Mouse (Mus musculus) kidney, adult 10 weeks (tissue): ENCODE results near the gene Olfr561. TPM values are rescaled to one million over a fixed set of nuclear protein-coding genes. Genes with fewer than 3 reads are reported as not detected.

Experiments
- polyA plus RNA-seq: library from polyadenylated mRNA; stranded (reverse); fragments of 350-450 nt; fragmentation: Illumina TruSeq; extraction: RNeasy Lipid Tissue Mini Kit (QIAGEN cat#74804); gene quantifications from one replicate; pipeline ENCODE4 v1.2.3, GENCODE M21; 2014; ENCODE audit warnings: low read depth, low replicate concordance

The Olfr561 gene
- not detected for polyA plus RNA-seq

DNA sequence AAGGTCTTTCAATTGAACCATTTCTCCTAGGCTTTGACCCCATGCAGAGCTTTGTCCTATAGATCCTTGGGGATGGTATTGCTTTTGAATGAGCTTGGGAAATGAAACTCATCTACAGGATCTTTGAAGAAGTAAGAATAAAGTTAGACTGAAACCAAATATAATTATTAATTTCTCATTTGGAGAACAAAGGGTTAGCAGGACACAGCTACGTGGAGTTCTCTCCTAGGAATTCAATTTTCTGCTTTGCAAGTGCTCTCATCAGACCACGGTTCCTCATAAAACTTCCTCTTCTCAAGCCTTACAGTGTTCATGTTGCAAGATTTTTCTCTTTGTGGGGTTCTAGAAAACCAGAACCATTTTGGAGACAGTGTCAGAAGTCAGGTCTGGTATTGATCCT, at the start of gene Olfr561:
TSS of gene Olfr561 (plus strand) at position 301 of the 400 bp plus-strand sequence.

DNA sequence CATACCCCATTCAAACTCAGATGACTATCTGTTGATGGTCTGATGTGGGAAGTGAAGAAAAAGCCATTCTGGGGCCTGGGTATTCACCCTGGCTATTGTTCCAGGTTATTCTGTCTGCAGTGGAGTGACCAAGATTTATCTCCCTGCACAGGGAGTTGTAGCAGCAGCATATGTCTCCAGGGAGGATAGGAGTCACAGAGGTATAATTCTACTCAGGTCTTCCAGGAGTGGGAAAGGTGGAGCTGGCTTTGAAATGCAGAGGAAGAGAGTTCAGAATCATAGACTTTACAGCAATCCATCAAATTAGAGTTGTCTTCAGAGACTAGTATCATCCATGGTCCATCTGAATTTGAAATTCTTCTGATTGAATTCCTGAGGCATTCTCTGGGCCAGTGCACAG, 43.6 kb upstream of the Olfr561 start, which contains the start of gene Olfr559:
TSS of gene Olfr559 (minus strand) at position 101 of the 400 bp plus-strand sequence.

DNA sequence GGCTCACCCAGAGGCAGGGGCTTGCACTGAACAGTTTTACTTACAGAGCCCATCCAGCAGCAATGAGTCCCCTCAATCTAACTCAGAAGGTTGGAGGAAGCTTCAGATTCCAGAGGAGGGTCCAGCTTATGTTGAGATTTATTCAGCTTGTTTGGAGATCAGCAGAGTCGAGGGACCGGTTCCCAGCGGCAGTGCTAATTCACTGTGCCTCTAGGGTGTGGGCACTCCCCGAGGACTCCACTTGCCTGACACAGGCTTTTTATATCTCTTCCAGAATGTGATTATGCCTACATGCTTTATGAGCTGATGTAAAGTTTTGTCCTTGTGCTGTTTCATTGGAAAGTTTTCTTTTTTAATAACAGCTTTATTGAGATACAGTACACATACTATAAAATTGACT, 11.8 kb upstream of the Olfr561 start, which contains the start of the genes Olfr560 and Olfr78:
TSS of gene Olfr560 (minus strand) at position 101 of the 400 bp plus-strand sequence.
TSS of gene Olfr78 (minus strand) at position 206 of the 400 bp plus-strand sequence.

DNA sequence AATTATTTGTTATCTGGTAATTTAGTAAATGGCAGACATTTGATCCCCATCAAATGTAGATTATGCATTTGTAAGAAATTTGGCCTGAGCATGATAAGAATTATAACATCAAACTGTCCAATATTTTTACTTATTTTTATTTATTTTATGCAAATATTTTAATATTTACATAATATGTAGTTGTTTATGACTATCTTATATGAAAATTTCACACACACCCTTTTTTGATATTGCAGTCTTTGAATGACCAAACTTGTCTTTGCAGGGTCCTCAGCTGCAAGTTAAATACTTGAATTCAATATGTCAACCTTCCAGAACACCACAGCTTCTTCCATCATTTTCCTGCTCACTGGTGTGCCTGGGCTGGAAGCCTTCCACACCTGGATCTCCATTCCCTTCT, 32.2 kb downstream of the Olfr561 start, which contains the start of gene Olfr564:
TSS of gene Olfr564 (plus strand) at position 301 of the 400 bp plus-strand sequence.

Other genes starting within 250 kb of the Olfr561 start
- gene Olfr547, start 236.5 kb upstream of the Olfr561 start, polyA plus RNA-seq, result not detected
- gene Olfr548-ps1, start 230.3 kb upstream of the Olfr561 start, polyA plus RNA-seq, result not detected
- gene Olfr549, start 221.4 kb upstream of the Olfr561 start, polyA plus RNA-seq, result not detected
- 8.2 TPM for gene Trim21, start 205.7 kb upstream of the Olfr561 start, polyA plus RNA-seq
- gene Olfr550, start 199.8 kb upstream of the Olfr561 start, polyA plus RNA-seq, result not detected
- not detected for gene Olfr551, start 179.3 kb upstream of the Olfr561 start, polyA plus RNA-seq
- gene Olfr552, start 173.5 kb upstream of the Olfr561 start, polyA plus RNA-seq, result not detected
- gene Olfr553, start 153.0 kb upstream of the Olfr561 start, polyA plus RNA-seq, result not detected
- not detected for gene Olfr554, start 132.8 kb upstream of the Olfr561 start, polyA plus RNA-seq
- gene Olfr555, start 112.4 kb upstream of the Olfr561 start, polyA plus RNA-seq, result not detected
- gene Olfr556, start 106.3 kb upstream of the Olfr561 start, polyA plus RNA-seq, result not detected
- 5.0 TPM for gene Trim68, start 83.9 kb upstream of the Olfr561 start, polyA plus RNA-seq
- not detected for gene Olfr557, start 75.3 kb upstream of the Olfr561 start, polyA plus RNA-seq
- gene Olfr558, start 69.0 kb upstream of the Olfr561 start, polyA plus RNA-seq, result 5.7 TPM
- gene Olfr33, start 52.2 kb upstream of the Olfr561 start, polyA plus RNA-seq, result not detected
- not detected for gene Olfr559, start 43.7 kb upstream of the Olfr561 start, polyA plus RNA-seq
- not detected for gene Olfr560, start 11.9 kb upstream of the Olfr561 start, polyA plus RNA-seq
- gene Olfr78, start 11.8 kb upstream of the Olfr561 start, polyA plus RNA-seq, result 0.97 TPM
- gene Olfr564, start 32.3 kb downstream of the Olfr561 start, polyA plus RNA-seq, result not detected
- gene Olfr566, start 87.5 kb downstream of the Olfr561 start, polyA plus RNA-seq, result not detected
- not detected for gene Olfr568, start 105.9 kb downstream of the Olfr561 start, polyA plus RNA-seq
- not detected for gene Olfr569, start 119.7 kb downstream of the Olfr561 start, polyA plus RNA-seq
- gene Olfr570, start 123.4 kb downstream of the Olfr561 start, polyA plus RNA-seq, result not detected
- gene Olfr571, start 146.3 kb downstream of the Olfr561 start, polyA plus RNA-seq, result not detected
- gene Olfr572, start 153.2 kb downstream of the Olfr561 start, polyA plus RNA-seq, result not detected
- gene Olfr573-ps1, start 171.4 kb downstream of the Olfr561 start, polyA plus RNA-seq, result not detected
- gene Olfr574, start 177.2 kb downstream of the Olfr561 start, polyA plus RNA-seq, result not detected
- not detected for gene Olfr575, start 187.6 kb downstream of the Olfr561 start, polyA plus RNA-seq
- not detected for gene Olfr576, start 191.4 kb downstream of the Olfr561 start, polyA plus RNA-seq
- gene Olfr577, start 204.7 kb downstream of the Olfr561 start, polyA plus RNA-seq, result not detected
- not detected for gene Olfr578, start 218.1 kb downstream of the Olfr561 start, polyA plus RNA-seq